Mouse (Mus musculus) frontal cortex, adult (tissue): ENCODE results near the gene Klc2.
A peak's percentile ranks its signal among the peaks of the same experiment; 100 is the strongest.
"Not testable (repeated sequence)": the region's sequence is repeated elsewhere in the genome, so short reads cannot be mapped to it uniquely, and the experiment has no call there.

Experiments
- ATAC-seq: cut with Nextera tagmentation; 2 replicates; pipeline ENCODE4 v1.9.2; 2017; ENCODE audit warnings: mild to moderate bottlenecking, moderate library complexity, mixed read lengths; ENCODE audit not compliant: low TSS enrichment

Klc2 gene

DNA sequence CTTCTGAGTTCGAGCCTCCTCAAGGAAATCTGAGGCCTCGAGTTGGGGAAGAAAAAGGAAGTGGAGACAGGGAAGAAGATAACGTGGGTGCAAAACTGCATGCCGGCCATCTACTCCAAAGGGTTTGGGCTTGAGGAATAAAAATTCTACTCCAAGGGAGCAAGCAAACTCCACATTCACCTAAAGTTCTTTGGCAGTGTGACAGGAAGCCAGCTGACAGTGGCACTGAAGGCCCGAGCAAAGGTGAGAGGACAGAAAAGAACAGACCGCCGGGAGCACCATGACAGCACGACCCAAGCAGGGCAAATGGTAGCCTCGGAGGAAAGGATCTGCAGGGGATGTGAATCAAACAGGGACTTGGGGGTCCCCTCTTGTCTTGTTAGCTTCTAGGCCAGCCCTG lies 12.3 kb downstream of the Klc2 start:
- ATAC-seq = no peak

DNA sequence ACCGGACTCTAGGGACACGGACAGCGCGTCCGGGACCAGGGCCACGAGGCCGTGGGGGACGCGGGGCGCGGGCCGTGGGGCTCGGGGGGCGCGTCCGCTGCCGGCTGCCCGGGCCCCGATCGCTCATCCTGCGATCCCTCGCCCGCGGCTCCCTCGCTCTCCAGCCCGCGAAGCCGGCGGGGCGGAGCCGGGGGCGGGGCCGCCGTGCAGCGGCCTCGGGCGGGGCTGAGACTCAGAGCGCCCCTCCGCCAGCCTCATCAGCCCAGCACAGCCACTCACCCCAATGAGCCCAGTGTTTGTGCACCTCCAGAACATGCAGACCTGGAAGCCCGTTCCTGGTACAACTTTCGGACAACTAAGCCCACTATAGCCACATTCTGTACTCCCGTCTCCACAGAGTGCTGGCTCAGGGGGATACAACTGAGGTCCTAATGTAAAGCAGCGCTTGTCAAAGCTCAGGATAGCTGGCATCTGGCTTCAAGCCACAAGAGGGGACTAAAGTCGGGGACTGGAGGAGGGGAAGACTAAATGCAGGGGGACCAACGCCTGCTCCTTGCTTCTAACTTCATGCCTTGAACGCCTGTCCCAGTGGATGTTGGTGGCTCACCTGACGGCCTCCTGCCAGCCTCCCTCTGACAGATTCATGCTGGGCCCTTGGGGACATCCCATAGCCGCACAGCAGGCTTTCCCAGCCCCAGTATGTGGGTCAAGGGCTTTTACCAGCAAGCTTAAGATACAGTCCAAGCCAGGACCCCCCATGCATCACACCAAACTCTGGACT lies 19.8 kb downstream of the Klc2 start, which contains the start of gene Cnih2:
TSS of gene Cnih2 (minus strand) at position 159 of the 781 bp plus-strand sequence.
- ATAC-seq = peak; percentile 25; the same call in 1 of the 2 replicates

DNA sequence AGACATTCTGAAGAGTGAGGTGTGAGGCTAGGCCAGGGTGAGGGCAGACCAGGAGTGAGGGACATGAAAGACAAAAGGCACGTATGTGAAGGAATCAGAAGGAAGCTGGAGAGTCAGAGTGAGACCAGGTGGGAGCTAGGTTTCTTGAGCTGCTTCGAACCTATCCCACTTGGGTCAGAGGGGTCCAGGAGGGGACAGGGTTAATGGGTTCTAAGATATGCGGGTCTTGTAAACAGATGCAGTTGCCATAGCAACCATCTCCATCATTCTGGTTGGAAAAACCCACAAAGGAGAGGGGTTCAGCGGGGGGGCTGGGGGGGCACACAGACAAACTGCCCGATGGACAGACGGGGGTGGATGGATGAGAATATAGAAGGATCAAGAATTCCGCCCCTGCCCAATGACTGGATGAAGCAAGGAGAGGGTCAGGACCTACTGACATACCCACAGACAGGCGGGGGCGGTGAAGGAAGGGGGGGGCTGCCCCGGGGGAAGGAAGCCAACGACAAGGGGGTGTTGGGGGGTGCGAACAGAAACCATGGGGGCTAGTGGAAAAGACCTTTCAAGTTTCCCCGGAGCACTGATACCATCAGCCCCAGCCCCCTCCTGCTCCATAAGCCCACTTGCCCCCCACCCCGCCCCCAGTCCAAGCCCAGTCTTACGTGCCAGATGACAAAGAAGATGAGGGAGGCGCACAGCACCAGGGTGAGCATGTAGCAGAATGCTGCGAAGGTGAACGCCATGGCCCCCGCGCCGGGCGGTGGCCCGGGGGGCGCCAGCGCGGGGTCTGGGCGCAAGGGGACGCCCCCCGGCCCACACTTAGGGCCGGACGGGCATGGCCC lies 20.6 kb downstream of the Klc2 start:
- ATAC-seq = no peak

DNA sequence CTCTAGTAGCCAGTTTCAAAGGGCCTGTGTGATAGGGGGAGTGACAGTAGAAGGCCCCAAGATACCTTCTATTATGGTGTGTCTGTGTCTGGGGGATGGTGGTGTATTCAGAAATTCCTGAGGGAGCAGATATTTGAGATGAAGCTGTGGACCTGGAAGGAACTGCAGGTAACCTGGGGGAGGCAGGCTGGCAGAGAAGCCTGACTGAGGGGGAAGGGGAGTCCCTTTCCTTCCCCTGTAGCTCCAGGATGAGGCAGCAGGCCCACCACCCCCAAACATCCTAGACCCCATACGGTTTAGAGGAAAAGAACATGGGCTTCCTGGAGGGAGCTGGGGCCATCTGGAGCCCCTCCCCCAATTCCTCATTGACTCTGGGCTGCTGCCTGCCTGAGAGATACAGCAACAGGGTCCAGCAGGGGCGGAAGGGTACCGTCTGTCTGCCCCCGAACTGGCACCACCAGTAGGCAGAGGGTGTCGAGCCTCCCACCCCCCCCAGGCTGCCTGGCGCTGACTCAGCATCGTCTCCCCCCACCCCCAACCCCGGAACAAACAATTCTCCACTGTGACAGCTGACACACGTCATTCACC lies 22.4 kb downstream of the Klc2 start:
- ATAC-seq = no peak

DNA sequence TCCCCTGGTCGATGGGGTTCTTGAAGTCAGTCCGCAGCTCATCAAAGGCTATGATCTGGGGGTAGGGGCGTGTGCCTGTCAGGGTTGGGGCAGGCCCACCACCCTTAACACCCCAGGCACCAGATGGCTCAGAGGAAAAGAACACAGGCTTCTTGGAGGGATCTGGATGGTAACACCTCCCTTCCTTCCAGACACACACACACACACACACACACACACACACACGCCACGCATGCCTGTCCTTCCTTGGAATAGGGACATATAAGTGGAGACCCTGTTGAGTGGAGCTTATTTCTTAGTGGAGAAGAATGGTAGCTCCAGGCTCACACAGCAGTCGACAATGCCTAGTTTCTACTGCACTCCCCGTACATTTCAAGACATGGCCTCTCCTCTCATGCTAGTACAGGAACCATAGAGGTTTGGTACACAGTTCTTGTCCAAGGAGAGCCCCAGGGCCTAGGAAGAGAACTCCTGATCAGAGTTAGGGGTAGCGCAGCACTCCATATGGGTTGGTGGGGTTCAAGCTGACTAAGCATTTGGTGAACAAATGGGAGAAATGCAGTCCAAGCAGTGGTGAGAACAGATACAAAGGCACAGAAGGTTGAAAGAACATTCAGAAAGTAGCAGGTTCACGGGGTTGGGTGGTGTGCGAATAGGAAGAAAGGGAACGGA lies 23.5 kb downstream of the Klc2 start:
- ATAC-seq = no peak

DNA sequence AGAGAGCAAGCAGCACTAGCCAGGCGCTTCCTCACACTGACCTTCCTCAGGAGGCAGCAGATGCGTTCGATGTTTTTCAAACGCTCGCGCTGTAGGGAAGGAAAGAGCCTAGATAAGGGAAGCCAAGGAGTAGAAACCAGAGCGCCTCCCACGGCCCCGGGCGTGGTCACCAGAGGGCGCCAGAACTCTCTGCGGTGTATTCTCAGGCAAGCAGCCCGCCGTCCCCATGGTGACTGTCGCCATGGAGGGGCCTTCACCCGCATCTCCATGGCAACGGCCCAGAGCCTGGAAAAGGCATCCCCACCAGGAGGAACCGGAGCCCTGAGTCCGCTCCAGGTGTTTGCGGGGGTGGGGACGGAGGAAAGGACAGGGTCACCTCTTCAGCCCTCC lies 24.1 kb downstream of the Klc2 start:
- peak; percentile 66 for ATAC-seq

DNA sequence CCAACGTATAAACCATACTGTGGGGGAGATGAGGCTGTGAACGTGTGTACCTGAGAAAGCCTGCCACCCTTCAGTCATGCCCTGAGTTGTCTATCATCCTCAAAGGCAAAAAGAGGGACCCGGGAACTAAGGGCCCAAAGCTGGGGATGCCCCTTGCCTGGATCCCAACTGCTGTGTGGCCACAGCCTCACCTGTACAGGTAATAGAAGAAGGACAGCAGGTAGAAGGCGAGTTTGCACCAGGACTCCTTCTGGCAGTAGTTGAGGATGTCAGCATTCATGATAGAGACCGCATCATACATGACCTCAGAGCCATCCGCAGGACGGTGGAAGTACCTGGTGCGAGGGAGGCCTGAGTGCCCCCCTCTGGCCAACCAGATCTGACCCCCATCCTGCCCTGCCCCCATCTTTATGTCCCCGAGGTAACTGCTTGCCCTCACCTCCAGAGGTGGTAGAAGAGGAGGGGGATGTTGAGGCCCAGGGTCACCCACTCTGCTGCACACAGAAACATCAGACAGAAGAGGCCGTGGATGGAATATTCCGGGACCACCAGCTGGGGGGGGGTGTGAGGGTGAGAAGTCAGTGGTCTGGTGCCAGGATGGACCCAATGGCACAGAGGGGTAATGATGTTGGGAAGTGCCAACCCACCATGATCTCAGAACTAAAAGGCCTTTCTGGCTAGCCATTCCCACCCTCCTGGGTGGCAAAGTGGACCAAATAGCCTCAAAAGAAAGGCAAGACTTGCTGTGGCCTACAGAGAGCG lies 24.7 kb downstream of the Klc2 start:
- ATAC-seq = no peak

DNA sequence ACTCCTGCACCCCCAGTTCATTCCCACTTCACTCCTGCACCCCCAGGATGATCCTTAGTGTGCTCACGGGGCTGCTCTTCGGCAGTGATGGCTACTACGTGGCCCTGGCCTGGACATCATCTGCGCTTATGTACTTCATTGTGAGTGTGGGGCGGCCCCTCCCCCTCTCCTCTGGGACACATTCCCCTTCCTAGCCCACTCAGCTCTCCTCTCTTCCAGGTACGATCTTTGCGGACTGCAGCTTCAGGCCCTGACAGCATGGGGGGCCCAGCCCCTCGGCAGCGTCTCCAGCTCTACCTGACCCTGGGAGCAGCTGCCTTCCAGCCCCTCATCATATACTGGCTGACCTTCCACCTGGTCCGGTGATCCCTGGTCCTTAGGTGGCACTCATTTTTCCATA lies 26.3 kb downstream of the Klc2 start:
- ATAC-seq = no peak

DNA sequence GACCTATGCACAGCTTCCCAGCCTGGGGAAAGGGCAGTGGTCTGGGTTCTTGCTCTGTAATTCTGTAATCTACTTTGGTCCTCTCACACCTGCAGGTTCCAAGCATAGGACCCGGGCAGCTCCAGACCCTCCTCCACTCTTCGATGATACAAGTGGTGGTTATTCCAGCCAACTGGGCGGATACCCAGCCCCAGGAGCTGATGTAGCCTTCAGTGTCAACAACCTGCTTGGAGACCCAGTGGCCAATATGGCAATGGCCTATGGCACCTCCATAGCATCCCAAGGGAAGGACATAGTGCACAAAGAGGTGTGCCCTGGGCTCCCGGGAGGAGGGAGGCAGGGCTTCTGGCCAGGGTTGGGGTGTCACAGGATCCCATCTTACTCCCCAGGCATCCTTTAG lies 29.0 kb downstream of the Klc2 start:
- no peak for ATAC-seq

DNA sequence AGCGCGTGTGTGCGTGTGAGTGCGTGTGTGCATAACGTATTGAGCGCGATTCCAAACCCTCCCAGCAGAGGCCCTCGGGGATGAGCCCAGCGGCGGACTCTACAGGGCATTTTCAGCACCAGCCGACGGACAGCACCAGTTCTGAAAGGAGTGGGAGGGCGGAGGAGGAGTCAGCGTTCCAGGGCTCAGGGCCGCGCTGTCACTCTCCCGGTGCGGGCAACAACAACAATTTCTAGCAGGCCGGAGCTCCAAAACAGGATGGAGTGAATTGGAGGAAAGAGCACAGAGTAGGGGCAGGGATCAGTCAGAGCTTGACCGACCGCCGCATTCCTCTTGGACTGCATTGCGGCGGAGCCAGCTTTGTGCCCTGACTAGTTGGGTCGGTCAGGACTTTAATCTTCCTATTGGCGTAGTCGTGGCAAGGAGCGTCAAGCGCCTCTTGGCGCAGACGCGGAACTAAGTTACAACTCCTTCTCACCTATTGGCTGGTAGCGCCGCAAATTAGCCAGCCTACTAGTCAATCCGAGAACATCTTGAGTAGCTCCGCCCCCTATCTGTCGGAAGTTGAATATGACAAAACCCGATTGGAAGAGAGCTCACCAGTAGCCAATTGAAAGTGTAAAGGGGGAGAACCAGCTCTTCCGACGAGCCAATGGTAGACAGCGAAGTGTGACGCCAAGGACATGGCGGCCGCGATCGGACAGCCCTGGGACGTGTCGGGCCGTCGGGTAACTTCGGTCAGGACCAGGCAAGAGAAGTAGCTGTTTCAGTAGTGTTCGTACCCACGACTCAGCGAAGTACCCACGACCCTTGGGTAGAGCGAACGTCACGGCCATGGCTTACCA lies 30.3 kb downstream of the Klc2 start, which contains the start of gene Yif1a:
TSS of gene Yif1a (plus strand) at position 655 of the 845 bp plus-strand sequence.
- peak; percentile 71 for ATAC-seq

DNA sequence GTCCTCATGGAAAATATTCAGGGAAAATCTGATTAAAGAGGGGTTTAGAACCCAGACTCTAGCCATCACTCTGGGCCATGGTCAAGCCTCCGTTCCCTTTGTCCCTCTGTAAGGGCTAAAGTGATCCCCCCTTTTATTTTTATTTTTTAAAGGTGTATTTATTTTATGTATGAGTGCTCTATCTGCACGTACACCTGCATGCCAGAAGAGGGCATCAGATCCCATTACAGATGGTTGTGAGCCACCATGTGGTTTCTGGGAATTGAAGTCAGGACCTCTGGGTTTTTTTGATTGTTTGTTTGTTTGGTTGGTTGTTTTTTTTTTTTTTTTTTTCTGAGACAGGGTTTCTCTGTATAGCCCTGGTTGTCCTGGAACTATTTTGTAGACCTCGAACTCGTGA lies 31.8 kb downstream of the Klc2 start:
- not testable (repeated sequence) for ATAC-seq

DNA sequence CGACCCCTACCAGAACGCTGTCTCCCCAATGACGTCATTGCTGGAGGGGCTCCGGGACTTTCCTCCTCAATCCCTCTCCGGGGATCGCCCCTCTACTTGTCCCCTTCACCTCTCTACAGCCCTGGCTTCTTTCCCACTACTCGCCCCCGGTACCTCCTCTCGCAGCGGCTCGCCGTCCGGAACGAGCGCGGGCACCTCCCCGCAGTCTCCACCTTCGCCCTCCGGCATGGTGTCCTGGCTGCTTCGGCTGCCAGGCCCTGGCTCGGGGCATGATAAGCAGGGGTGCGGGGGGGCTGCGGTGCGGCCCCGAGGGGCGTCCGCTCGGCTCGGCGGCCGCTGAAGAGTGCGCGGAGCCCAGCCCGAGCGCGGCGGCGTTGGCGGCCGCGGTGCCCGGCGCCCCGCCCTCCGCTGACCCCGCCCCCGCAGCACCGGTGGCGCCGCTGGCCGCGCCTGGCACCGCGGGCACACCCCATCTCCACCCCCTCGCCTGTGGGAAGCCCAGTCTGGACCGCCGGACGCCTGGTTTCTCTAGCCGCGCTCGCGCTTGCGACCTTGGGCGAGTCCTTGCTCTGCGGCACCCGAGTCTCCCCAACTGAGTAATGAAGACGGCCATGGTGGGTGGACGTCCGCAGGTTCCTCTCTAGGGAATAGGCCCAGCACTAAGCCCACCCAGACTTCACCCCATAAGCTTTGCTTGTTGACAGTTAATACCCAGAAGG lies 33.1 kb downstream of the Klc2 start, which contains the start of gene Tmem151a:
TSS of gene Tmem151a (minus strand) at position 387 of the 719 bp plus-strand sequence.
- no peak for ATAC-seq

DNA sequence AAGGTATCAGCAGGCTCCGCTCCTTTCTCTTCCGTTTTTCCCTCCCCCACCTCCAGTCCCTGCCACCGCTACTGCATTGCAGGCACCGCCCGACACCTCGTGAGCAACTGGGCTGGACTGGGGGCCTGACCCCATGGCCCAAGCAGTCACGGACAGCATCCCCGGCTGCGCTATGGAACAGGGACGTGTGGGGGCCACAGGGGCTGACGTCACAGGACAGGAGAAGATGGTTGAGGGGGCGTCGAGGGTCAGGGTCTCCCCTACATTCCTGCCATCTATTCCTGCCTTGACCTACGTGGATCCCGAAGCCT lies 33.6 kb downstream of the Klc2 start:
- ATAC-seq = no peak

DNA sequence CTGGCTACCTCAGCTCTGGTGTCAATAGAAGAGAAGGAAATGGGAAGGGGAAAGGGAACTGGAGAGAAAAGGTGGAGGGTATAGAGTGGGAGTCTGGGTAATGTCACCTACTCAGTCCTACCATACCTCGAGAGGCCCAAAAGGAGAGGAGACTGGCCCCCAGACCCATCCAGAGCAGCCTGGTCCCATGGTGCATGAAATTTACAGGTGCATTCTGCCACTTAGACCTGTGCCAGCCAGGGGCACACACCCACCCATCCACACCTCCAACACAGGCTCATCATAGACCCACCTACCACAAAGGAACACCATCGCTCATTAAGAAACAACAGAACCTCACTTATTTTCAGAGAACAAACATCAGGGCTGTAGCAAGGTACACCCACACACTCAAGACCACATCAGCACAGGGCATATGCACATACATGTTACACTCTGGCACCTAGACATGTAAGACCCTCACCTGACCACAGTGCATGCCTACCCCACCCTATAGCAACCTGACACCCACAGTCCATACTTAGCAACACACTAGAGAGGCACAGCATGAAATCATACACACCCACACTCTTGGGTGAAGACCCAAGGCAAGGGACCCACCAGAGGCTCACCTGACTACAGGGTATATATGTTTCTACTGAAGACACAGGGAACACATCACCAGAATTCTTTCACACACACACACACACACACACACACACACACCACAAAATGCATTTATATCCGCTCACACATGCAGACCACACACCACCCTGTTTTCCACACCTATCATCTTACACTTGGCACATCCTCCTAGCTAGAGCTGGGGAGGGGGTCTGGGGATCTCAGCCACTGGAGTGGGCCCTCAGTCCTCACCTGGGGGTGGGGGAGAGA lies 34.2 kb downstream of the Klc2 start:
- no peak for ATAC-seq

DNA sequence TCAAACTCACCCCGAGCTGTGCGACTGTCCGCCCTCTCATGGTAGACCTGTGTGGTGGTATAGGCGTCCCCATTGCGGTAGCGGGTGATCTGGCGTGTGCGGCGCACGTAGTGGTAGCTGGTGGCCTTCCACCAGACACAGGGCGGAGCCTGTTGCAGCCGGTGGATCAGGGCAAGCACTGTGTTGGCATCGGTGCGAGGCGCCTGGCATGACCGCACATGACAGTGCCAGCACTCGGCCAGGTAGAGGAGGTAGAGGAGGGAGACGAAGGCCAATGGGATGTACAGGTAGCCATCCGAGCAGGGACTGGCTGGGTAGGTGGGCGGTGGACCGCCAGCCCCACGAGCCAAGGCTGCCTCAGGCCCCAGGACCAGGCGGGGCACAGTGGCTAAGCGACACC lies 35.8 kb downstream of the Klc2 start:
- no peak for ATAC-seq

DNA sequence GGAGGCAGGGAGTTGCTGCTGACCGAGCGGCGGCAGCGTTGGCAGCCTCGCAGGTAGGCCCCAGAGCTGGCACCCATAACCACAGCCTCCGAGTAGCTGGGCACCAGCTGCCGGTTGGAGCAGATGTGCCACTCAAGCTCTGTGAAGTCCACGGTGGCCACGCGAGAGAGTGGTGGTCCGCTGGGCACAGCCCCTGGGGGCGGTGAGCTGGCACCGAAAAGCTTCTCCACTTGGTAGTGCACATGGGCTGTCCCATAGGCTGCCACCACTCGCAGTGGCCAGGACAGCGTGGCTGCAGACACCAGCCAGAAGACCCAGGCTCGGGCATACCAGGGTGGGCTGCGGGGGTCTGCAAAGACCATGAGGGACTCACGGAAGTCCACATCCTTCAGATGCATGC lies 36.4 kb downstream of the Klc2 start:
- ATAC-seq = no peak

DNA sequence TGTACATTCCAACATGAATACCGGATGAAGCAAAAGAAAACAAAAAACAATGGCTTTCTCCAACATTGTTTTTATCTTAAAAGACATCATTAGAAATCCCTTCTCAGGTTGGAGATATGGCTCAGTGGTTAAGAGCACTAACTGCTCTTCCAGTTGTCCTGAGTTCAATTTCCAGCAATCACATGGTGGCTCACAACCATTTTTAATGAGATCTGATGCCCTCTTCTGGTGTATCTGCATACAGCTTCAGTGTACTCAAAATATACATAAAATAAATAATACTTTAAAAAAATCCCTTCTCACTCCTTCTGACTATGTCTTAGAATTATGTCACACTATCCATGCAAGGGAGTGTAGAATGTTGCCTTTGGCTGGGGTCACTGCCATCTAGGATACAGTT lies 39.1 kb downstream of the Klc2 start:
- ATAC-seq = no peak

DNA sequence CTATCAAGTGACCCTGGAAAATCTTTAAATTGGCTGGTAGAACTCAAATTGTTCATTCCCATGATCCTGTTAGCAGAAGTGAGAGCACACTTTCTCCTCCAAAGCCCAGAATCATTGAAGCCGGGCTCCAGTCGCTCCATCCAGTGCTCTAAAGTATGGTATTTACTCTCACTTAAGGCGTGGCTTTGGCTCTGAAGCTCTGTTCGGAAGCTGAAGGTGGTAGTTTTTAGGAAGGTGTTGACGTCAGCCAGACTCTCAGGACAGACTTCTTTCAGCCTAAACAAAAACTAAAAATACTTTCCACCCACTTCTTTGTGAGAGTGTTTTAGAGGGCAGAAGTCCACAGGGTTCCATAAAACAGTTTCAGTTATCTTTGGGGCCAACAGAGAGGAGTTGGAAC lies 44.8 kb downstream of the Klc2 start:
- peak; percentile 61; the same call in 1 of the 2 replicates for ATAC-seq

DNA sequence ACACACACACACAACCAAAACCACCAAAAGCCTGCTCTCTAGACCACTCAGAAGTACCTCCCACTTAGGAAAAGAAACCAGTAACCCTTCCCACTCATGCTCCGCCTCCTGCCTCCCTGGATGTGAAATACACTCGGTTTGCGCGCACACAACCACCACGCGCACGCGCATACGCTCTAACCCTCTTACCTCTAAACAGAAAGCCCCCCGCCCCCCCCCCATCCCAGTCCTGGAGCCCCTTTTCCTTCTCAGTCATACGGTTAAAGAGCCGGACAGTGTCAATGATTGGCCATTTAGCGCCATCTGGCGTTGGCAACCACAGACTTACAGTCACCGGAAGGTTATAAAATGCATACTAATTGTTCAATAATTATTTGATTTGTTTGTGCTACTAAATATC lies 45.3 kb downstream of the Klc2 start:
- ATAC-seq = no peak
